In the genomic region with DNA sequence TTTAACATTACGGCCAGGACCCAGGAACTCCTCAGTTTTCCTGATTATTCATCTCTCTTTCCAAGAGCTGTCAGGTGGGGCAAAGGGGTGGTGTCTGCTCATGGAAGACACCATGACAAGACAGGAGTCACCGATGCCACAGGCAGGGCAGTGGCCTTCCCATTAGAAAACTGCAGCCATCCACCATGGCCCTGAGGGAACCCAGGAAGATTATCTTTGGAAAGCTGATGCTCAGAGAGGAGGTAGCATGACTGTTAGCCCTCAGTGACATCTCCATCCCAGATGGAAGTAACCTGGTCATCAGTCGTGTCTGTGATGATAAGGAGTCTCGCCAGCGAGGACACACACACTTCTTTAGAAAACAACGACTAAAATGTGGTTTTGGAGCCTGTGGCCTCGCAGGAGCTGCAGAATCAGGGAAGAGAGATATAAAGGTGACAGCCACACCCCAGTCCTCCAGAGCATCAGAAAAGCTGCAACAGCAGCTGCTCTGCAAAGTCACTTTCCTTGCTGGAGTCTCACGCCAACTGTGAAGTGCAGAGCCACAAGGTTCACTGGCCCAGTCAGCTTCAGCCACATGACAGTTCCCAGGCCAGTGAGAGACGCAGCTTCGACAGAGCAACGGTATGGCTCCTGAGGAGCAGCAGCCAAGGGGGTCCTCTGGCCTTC, we compare ENCODE assay signal across 24 mouse cellular contexts.
DNase-seq lines count a peak whose midpoint lies in the region; ATAC-seq and TF ChIP-seq lines count a peak whose summit lies in the region.
"Had no signal": no experiment of that assay in that cellular context is flagged by ENCODE, and none has a peak within 500 bp of the region (broad histone marks: within the 10 kb centered on the region; RNA-seq: fewer than 3 reads in every experiment).

No protein-coding gene starts in this region.

- 0 out of 2 replicates have a peak overlapping the region, but pooled peaks have one; percentile 33 for H3K27ac ChIP-seq in cerebellum, adult 2 months (ENCODE audit: insufficient read depth, low read length)
- H3K27ac ChIP-seq in heart, adult 2 months, result no peak overlapping the region
- no peak overlapping the region for H3K27ac ChIP-seq in liver, embryonic 12.5 days
- H3K27ac ChIP-seq: forebrain, embryonic 10.5 days; forebrain, embryonic 13.5 days; hindbrain, embryonic 12.5 days; hindbrain, embryonic 15.5 days; intestine, embryonic 15.5 days had no signal

- H3K9ac ChIP-seq in heart, adult 2 months (ENCODE audit: low read depth, low read length), result no peak overlapping the region
- H3K9ac ChIP-seq in liver, embryonic 12.5 days, result no peak overlapping the region
- H3K9ac ChIP-seq: forebrain, embryonic 13.5 days; hindbrain, embryonic 12.5 days; hindbrain, embryonic 15.5 days; intestine, embryonic 15.5 days had no signal

- peaks cover 2% of the 10 kb centered on the region; the same call in 1 of the 2 replicates for H3K36me3 ChIP-seq in heart, adult 2 months (ENCODE audit: control insufficient read depth, insufficient read depth, low read length)
- H3K36me3 ChIP-seq in liver, embryonic 12.5 days, result peaks cover under 1% of the 10 kb centered on the region; the same call in 1 of the 2 replicates
- H3K36me3 ChIP-seq: G1E; intestine, embryonic 15.5 days had no signal

- peaks cover 41% of the 10 kb centered on the region for H3K4me1 ChIP-seq in cerebellum, adult 2 months (ENCODE audit: control insufficient read depth, insufficient read depth, low read length)
- H3K4me1 ChIP-seq in heart, adult 2 months (ENCODE audit: control insufficient read depth, insufficient read depth, low read length), result no peaks in the 10 kb centered on the region; the same call in 1 of the 2 replicates
- no peaks in the 10 kb centered on the region for H3K4me1 ChIP-seq in liver, embryonic 12.5 days
- H3K4me1 ChIP-seq: intestine, embryonic 15.5 days had no signal

- DNase-seq in cerebellum, adult 2 months, result no peak
- no peak for DNase-seq in cerebellum, postnatal 10 days
- peak; percentile 82 for DNase-seq in heart, adult 11 months
- DNase-seq in heart, adult 2 months, result no peak
- DNase-seq in right cerebral cortex, postnatal 25 days, result peak; percentile 2
- DNase-seq in right cerebral cortex, adult 18-20 months, result no peak
- DNase-seq: adrenal gland, postnatal 10 days; adrenal gland, postnatal 36 days; B cell, adult 2 months; gastrocnemius, postnatal 10 days; gastrocnemius, postnatal 36 days; kidney, adult 11 months had no signal

- TF ChIP-seq POLR2A in cerebellum, adult 2 months (IDR thresholded peaks at IDR 0.05; ENCODE audit: borderline replicate concordance, insufficient read depth, low read length), result no peak
- TF ChIP-seq POLR2A in heart, adult 2 months (IDR thresholded peaks at IDR 0.05; ENCODE audit: insufficient read depth, low read depth, low read length), result no peak

- H3K79me2 ChIP-seq in heart, adult 2 months (replicated peaks; ENCODE audit: control insufficient read depth, insufficient read depth, low read length), result no peaks in the 10 kb centered on the region; the same call in 1 of the 2 replicates

- WGBS in cerebellum, adult 2 months, result 81% methylated on average over 11 of the region's 11 CpGs
- 78% methylated on average over 11 of the region's 11 CpGs for WGBS in heart, adult 2 months
- WGBS in liver, embryonic 12.5 days (ENCODE audit: insufficient replicate concordance), result 35% methylated on average over 11 of the region's 11 CpGs

- no peak overlapping the region for H3K4me2 ChIP-seq in liver, embryonic 12.5 days
- H3K4me2 ChIP-seq: forebrain, embryonic 13.5 days; heart, embryonic 11.5 days; hindbrain, embryonic 12.5 days; hindbrain, embryonic 15.5 days; intestine, embryonic 15.5 days had no signal

- no peaks in the 10 kb centered on the region for H3K9me3 ChIP-seq in liver, embryonic 12.5 days (replicated peaks)
- H3K9me3 ChIP-seq: forebrain, embryonic 10.5 days; forebrain, embryonic 13.5 days; hindbrain, embryonic 12.5 days; hindbrain, embryonic 15.5 days; intestine, embryonic 15.5 days had no signal

- intact Hi-C loops in heart, adult 2 months (cut with DNase I), result no loop called here

- no peaks in the 10 kb centered on the region for H3K27me3 ChIP-seq in cerebellum, adult 2 months (ENCODE audit: control insufficient read depth, insufficient read depth, low read length)
- no peaks in the 10 kb centered on the region for H3K27me3 ChIP-seq in heart, adult 2 months (ENCODE audit: control insufficient read depth, insufficient read depth, low read length)
- 0 out of 2 replicates have a peak, but pooled peaks cover under 1% of the 10 kb centered on the region for H3K27me3 ChIP-seq in liver, embryonic 12.5 days (replicated peaks)
- H3K27me3 ChIP-seq: CH12.LX; forebrain, embryonic 13.5 days; hindbrain, embryonic 12.5 days; hindbrain, embryonic 15.5 days; intestine, embryonic 15.5 days; Patski had no signal

- ATAC-seq in megakaryocyte progenitor cell, adult 5-6 weeks (replicated peaks; ENCODE audit: poor library complexity), result peak; percentile 78
- no peak for ATAC-seq in liver, embryonic 12.5 days
- ATAC-seq: forebrain, embryonic 13.5 days; forebrain, embryonic 16.5 days; intestine, embryonic 15.5 days; Patski had no signal

- no peak overlapping the region for H3K4me3 ChIP-seq in cerebellum, adult 2 months (replicated peaks; ENCODE audit: insufficient read depth, low read depth, low read length)
- no peak overlapping the region for H3K4me3 ChIP-seq in heart, adult 2 months
- H3K4me3 ChIP-seq in liver, embryonic 12.5 days, result no peak overlapping the region
- H3K4me3 ChIP-seq: forebrain, embryonic 10.5 days; forebrain, embryonic 13.5 days; hindbrain, embryonic 12.5 days; hindbrain, embryonic 15.5 days; intestine, embryonic 15.5 days had no signal

- TF ChIP-seq EP300 in heart, adult 2 months (IDR thresholded peaks at IDR 0.05; ENCODE audit: insufficient read depth, low read depth, low read length), result no peak

- TF ChIP-seq CTCF in cerebellum, adult 2 months (IDR thresholded peaks at IDR 0.05; ENCODE audit: borderline replicate concordance, insufficient read depth, low read depth, low read length), result no peak
- no peak for TF ChIP-seq CTCF in heart, adult 2 months (IDR thresholded peaks at IDR 0.05)

Comparison
In these comparisons a context has a peak if more than half of its experiments do, and no peak if none do; other contexts are left out.
1. DNase-seq: peak in heart, adult 11 months (single experiment) and right cerebral cortex, postnatal 25 days (single experiment); none in cerebellum, adult 2 months (0 of 2), cerebellum, postnatal 10 days (0 of 2), heart, adult 2 months (0 of 2) and right cerebral cortex, adult 18-20 months (single experiment).